Mouse (Mus musculus) hindbrain, embryonic 12.5 days (tissue): ENCODE measurements at regions not wholly inside any gene's neighbourhood (a gene's known extent, or its start where the extent isn't known, plus 50 kb on each side); places are given as distances from the start of the nearest gene placed in this dataset.

Experiments used
- ATAC-seq: fragments of 200-750 bp; cut with Nextera tagmentation; 2 replicates; pipeline ENCODE4 v1.8.0; 2017; ENCODE audit warnings: moderate TSS enrichment; ENCODE audit not compliant: low FRiP score
- H3K27ac ChIP-seq: fragments of 300-500 bp; sonication (generic); 2 replicates; pipeline ENCODE4 v1.5.1; 2016; ENCODE audit warnings: mild to moderate bottlenecking
- H3K27me3 ChIP-seq: fragments of 300-500 bp; sonication (generic); 2 replicates; pipeline ENCODE4 v1.6.1; 2016; ENCODE audit warnings: mild to moderate bottlenecking
- H3K36me3 ChIP-seq: fragments of 300-500 bp; sonication (generic); 2 replicates; pipeline ENCODE4 v1.6.1; 2016; ENCODE audit warnings: mild to moderate bottlenecking
- H3K4me1 ChIP-seq: fragments of 300-500 bp; sonication (generic); 2 replicates; pipeline ENCODE4 v1.6.1; 2016
- H3K4me2 ChIP-seq: fragments of 300-500 bp; sonication (generic); replicated peaks from 2 replicates; pipeline ENCODE4 v1.6.1; 2016; ENCODE audit warnings: mild to moderate bottlenecking
- H3K4me3 ChIP-seq: fragments of 300-500 bp; sonication (generic); 2 replicates; pipeline ENCODE4 v1.5.1; 2016; ENCODE audit warnings: mild to moderate bottlenecking
- H3K9ac ChIP-seq: fragments of 300-500 bp; sonication (generic); 2 replicates; pipeline ENCODE4 v1.6.1; 2016; ENCODE audit warnings: mild to moderate bottlenecking, moderate library complexity
- H3K9me3 ChIP-seq: fragments of 300-500 bp; sonication (generic); replicated peaks from 2 replicates; pipeline ENCODE4 v1.6.1; 2016; ENCODE audit warnings: mild to moderate bottlenecking
- WGBS: fragments of 180-500 bp; shearing (Covaris S2); methylation state at CpG from one replicate; pipeline ENCODE4 v1.1.7; 2016; 5-methylcytosine and 5-hydroxymethylcytosine counted together

DNA sequence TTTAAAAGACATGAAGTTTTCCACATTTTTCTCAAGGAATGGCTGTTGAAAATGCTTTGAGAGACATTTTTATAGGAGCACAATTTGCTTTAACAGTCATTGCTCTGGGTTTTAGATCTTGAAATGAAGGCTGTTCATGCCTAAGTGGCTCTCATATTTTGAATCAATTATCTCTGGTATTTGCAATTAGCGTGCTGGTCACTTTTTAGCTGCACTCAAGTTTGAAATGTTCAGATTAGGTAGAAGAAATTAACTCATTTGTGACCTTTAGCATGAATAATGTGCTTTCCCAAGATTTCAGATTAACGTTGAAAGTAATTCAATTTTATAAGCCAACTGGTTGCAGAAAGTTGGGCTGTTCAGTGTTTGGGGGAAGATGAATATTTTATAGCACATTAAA, 773.9 kb downstream of the D3Ertd751e start:
- Histone ChIP-seq H3K27ac (no peak overlapping the region), H3K9ac (no peak overlapping the region), H3K27me3 (no peaks in the 10 kb centered on the region), H3K4me2 (no peak overlapping the region), H3K4me3 (no peak overlapping the region), H3K36me3 (no peaks in the 10 kb centered on the region), H3K9me3 (no peaks in the 10 kb centered on the region), H3K4me1 (no peaks in the 10 kb centered on the region)
- WGBS: 87% methylated on average over 2 of the region's 2 CpGs
- no peak for ATAC-seq

DNA sequence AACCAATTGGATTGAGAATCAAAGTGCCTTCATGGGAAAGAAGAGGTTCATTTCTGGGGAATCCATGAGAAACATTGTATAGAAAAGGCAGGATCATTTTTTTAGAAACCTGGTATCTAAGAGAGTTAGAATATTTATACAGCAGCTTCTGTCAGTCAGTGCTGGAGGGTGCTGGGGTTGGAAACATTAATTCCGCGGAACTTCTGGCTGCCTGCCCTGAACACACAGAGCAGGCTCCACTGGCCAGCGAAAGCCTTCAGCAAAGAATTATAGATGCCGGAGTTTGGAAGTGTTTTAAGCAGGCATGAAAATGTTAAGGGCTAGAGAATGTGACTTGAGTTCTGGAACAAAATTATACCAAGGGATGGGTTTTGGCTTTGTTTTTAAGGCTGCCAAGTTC, 789.0 kb downstream of the D3Ertd751e start:
- H3K4me2 ChIP-seq: no peak overlapping the region
- no peaks in the 10 kb centered on the region for H3K27me3 ChIP-seq
- no peaks in the 10 kb centered on the region for H3K9me3 ChIP-seq
- no peak for ATAC-seq
- no peak overlapping the region for H3K4me3 ChIP-seq
- no peak overlapping the region for H3K27ac ChIP-seq
- 81% methylated on average over 4 of the region's 4 CpGs for WGBS
- H3K4me1 ChIP-seq: no peaks in the 10 kb centered on the region
- H3K36me3 ChIP-seq: no peaks in the 10 kb centered on the region
- no peak overlapping the region for H3K9ac ChIP-seq

DNA sequence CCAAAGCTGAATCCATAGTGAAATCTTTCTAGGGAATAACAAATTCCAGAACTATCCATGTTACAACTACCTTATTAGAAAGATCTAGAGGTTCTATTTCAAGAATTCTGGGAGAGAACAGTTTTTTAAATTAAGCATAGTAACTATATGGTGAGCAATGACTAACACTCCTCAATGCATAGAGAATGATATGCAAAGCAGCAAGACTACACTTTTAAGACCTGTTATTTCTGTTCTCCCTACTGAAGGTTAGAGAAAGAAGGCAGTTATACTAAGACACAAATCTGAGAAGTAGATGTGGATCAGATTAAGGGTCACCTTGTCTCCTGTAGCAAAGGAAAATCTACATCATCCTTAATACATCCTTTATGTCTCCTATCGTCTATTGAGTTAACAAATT, 824.3 kb downstream of the D3Ertd751e start:
- Histone ChIP-seq H3K9me3 (no peaks in the 10 kb centered on the region), H3K4me3 (no peak overlapping the region), H3K27me3 (no peaks in the 10 kb centered on the region), H3K4me1 (no peaks in the 10 kb centered on the region), H3K36me3 (no peaks in the 10 kb centered on the region), H3K27ac (no peak overlapping the region), H3K9ac (no peak overlapping the region), H3K4me2 (no peak overlapping the region)
- ATAC-seq: no peak
- 91% methylated on average over 1 of the region's 1 CpGs for WGBS

DNA sequence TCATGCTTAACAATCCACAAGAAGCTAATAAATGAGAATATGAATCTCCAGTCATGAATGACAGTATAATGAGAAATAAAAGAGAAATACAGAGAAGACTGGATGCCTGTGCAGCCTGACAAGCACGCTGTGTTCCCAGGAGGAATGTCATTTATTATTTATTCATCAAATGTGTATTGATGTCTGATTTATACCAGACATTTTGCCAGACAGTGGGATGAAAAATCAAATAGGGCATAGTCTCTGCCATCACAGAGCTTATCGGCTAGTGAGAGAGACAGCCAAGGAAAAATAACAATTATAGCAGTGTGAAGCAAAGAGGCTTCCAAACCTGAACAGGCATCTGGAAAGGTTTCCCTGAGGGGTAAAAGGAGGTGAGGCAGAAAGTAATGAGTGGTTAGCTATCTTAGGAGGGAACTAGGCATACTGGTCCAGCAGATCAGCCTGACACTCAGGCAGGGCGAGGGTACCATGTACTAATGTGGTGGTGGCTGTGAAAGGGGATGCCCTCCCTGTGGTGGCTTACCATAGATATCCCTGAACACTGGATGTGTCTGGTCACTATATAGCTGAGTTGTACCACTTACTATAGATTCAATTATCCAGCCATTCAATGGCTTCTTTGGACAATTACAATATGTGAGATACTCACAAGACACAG, 828.1 kb downstream of the D3Ertd751e start:
- Histone ChIP-seq H3K9ac (no peak overlapping the region), H3K27ac (peak overlapping the region; percentile 52; the same call in 1 of the 2 replicates), H3K4me3 (no peak overlapping the region), H3K4me2 (no peak overlapping the region), H3K27me3 (no peaks in the 10 kb centered on the region), H3K4me1 (peaks cover 11% of the 10 kb centered on the region), H3K36me3 (no peaks in the 10 kb centered on the region), H3K9me3 (no peaks in the 10 kb centered on the region)
- WGBS: 72% methylated on average over 3 of the region's 3 CpGs
- ATAC-seq: peak; percentile 43

DNA sequence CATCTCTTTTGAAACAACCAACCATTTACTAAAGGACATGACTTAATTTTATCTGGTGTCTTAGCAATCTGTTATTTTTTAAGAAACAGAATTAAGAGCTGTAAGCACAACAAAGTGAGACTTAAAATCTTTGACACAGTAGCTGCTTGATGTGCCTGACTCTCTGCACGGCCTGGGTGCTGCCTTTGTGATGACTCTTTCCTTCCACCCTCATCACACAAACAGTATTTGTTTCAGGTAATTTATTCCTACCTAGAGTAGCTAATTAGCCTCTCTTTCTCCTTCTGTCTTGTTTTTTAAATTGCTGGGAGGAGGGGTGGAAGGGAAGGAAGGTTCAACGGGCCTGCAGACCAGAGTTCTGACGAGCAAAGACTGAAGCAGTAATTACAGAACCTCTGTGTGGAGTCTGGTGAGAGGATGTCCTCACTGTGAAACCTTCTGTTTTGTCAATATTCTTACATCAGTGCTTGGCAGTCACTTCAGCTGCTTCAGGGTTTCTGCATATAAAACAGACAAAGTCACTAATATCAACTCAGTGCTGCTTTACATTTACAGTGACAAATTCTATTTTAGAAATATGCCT, 829.6 kb downstream of the D3Ertd751e start:
- Histone ChIP-seq H3K9me3 (no peaks in the 10 kb centered on the region), H3K4me2 (no peak overlapping the region), H3K27ac (peak overlapping the region; percentile 35; the same call in 1 of the 2 replicates), H3K4me1 (peaks cover 11% of the 10 kb centered on the region), H3K4me3 (no peak overlapping the region), H3K9ac (no peak overlapping the region), H3K27me3 (no peaks in the 10 kb centered on the region), H3K36me3 (no peaks in the 10 kb centered on the region)
- ATAC-seq: no peak
- WGBS: 16% methylated on average over 3 of the region's 3 CpGs

DNA sequence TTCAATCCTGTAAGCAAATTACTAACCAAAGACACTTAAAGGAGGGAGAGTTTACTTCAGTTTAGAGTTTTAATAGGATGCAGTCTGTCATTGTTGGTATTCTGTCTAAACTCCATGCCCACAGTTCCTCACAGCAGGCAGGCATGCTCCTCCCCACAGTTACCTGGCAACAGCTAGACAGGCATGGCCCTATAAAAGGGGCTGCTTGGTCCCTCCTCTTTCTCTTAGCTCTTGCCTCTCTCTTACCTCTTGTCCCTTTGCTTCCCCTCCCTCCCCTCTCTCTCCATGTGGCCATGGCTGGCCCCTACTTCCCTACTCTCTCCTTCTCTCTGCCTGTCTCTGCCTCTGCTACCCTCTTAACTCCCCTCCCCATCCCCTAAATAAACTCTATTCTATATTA, 830.7 kb downstream of the D3Ertd751e start:
- Histone ChIP-seq H3K9me3 (no peaks in the 10 kb centered on the region), H3K4me3 (no peak overlapping the region), H3K4me2 (no peak overlapping the region), H3K9ac (no peak overlapping the region), H3K36me3 (no peaks in the 10 kb centered on the region), H3K4me1 (peaks cover 11% of the 10 kb centered on the region), H3K27ac (no peak overlapping the region), H3K27me3 (no peaks in the 10 kb centered on the region)
- peak; percentile 90 for ATAC-seq

DNA sequence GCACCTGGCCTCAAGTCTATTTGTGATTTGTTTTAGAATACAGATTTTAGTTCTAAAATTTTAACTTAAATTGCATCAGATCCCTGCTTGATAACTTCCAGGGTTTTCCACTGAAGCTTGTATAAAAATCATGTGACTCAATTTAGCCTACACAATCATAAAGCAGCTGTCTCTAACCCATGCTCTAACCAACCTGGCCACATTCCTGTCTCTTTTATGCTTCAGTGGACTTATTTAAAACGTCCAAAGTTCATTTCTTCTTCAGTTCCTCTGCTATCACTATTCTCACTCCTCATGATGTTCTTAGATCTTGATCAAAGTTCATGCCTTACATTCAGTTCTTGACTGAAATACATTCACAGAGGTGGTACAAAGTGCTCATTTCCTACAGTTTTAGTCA, 839.9 kb downstream of the D3Ertd751e start:
- Histone ChIP-seq H3K36me3 (no peaks in the 10 kb centered on the region), H3K27me3 (no peaks in the 10 kb centered on the region), H3K9ac (no peak overlapping the region), H3K4me1 (no peaks in the 10 kb centered on the region), H3K9me3 (no peaks in the 10 kb centered on the region), H3K27ac (no peak overlapping the region), H3K4me2 (no peak overlapping the region), H3K4me3 (no peak overlapping the region)
- 23% methylated on average over 1 of the region's 1 CpGs for WGBS
- ATAC-seq: no peak

DNA sequence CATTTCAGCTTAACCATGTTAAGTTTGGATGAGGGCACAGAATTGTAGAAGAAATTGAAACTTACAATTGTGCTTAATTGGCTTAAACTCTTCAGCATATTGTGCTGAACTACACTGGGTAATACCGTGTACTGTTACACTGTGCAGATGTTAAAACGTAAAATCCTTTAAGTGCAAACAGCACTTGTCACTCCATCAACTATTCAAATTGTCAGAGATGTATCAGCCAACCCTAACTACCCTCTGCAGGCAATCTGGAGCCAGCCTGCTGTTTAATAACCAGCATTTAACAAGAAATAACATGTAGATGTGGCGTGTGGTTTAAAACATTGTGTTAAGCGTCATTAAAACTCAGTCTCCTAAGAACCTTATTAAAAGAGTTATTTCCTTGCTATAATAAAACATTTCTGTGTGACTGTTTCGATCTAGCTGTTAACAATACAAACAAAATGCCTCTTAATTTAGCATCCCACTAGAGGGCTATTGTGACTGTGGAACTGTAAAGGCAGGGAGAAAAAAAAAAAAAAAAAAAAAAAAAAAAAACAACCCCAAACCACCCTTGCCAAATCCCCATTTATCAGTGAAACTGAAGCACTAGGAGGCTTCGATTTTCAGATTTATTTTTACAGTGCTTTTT, 845.0 kb downstream of the D3Ertd751e start:
- Histone ChIP-seq H3K4me1 (no peaks in the 10 kb centered on the region), H3K4me2 (no peak overlapping the region), H3K27me3 (no peaks in the 10 kb centered on the region), H3K36me3 (no peaks in the 10 kb centered on the region), H3K9me3 (no peaks in the 10 kb centered on the region), H3K4me3 (no peak overlapping the region), H3K9ac (no peak overlapping the region), H3K27ac (no peak overlapping the region)
- WGBS: 79% methylated on average over 6 of the region's 6 CpGs
- ATAC-seq: no peak

DNA sequence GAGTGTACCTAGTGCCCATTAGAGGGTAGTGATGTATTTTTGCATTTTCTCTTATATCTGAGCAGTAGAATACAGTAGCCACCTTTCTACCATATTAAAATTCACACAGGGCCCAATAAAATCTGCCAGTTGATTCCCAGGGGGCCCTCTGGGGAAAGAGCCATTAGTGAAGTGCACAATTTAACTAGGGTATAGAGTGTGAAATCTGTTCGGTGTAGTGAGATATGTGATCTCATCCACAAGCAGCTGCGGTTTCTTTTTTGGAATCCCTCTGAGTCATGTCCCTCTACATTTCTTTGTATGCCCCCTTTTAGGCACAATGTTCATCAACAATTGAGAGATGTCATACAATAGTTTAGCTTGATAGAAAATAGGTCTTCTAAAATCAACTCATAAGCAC, 847.1 kb downstream of the D3Ertd751e start:
- H3K27me3 ChIP-seq: no peaks in the 10 kb centered on the region
- WGBS: 85% methylated on average over 2 of the region's 2 CpGs
- H3K9ac ChIP-seq: no peak overlapping the region
- H3K4me3 ChIP-seq: no peak overlapping the region
- no peak for ATAC-seq
- no peak overlapping the region for H3K27ac ChIP-seq
- no peaks in the 10 kb centered on the region for H3K4me1 ChIP-seq
- no peak overlapping the region for H3K4me2 ChIP-seq
- no peaks in the 10 kb centered on the region for H3K9me3 ChIP-seq
- H3K36me3 ChIP-seq: no peaks in the 10 kb centered on the region

DNA sequence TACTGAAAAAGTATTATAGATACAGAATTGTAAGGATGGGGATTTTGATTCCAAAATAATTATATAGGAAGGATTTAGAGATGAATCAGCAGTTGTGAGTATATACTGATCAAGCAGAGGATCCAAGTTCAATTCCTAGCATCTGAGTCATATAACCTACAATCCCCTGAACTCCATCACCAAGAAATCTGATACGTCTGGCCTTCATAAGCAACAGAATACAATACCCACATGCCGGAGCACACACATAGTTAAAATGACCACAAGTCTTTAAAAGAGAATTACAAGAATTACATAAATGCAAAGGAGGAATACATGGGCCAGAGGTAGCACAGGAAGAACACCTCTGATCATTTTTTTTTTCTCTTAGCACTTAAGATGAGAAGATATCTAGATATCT, 847.7 kb downstream of the D3Ertd751e start:
- Histone ChIP-seq H3K27me3 (no peaks in the 10 kb centered on the region), H3K4me2 (no peak overlapping the region), H3K4me1 (no peaks in the 10 kb centered on the region), H3K27ac (no peak overlapping the region), H3K4me3 (no peak overlapping the region), H3K9me3 (no peaks in the 10 kb centered on the region), H3K36me3 (no peaks in the 10 kb centered on the region), H3K9ac (no peak overlapping the region)
- WGBS: 86% methylated on average over 2 of the region's 2 CpGs
- no peak for ATAC-seq

DNA sequence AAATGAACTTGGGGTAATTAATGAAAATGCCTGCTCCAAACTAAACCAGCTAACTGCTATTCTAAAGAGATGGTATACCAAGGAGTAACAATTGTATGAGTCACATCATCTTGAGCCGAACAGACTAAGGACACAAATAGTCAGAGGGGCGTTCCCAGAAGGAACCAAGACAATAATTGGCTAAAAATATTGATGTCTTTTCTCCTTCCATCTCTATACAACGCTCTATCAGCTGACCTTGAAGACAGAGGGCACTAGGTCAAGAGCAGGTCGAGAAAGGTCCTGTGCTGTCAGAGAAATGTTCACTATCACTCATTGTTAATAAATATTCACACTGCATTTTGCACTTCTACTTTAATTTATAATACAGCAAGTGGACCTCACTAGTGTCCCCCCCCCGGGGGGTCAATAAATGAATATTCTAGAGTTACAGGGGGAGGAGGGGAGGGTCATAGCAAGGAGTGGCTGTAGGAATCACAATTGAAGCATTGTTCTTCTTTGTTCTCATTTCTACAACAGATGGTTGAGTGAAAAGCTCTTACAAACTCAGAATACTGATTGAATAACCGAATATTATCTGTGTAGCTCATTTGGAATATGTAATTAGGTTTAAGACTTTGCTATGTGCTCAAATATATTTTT, 851.5 kb downstream of the D3Ertd751e start:
- Histone ChIP-seq H3K27ac (no peak overlapping the region), H3K9me3 (no peaks in the 10 kb centered on the region), H3K4me2 (no peak overlapping the region), H3K27me3 (no peaks in the 10 kb centered on the region), H3K4me1 (no peaks in the 10 kb centered on the region), H3K36me3 (no peaks in the 10 kb centered on the region), H3K9ac (no peak overlapping the region), H3K4me3 (no peak overlapping the region)
- WGBS: 60% methylated on average over 6 of the region's 6 CpGs
- no peak for ATAC-seq

DNA sequence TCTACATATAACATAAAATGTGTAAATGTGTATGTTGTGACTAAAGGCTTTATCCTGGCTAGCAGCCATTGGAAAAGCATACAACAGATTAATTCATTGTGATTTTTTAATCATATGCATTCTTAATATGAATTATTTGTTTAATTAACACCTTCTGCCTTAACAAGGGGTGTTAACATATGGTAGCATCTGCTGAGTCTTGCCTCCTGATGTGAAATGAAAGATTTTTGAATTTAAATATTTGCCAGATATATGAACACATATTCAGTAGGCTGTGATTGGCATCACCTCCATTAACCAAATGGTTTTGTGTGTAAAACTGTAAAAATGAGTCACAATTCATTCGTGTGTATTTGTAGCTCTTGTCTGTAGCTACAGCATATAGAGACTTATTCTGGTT, 854.3 kb downstream of the D3Ertd751e start:
- Histone ChIP-seq H3K9me3 (no peaks in the 10 kb centered on the region), H3K36me3 (no peaks in the 10 kb centered on the region), H3K4me2 (no peak overlapping the region), H3K27me3 (no peaks in the 10 kb centered on the region), H3K4me1 (no peaks in the 10 kb centered on the region), H3K4me3 (no peak overlapping the region), H3K9ac (no peak overlapping the region), H3K27ac (no peak overlapping the region)
- WGBS: 79% methylated on average over 1 of the region's 1 CpGs
- no peak for ATAC-seq
